Mouse (Mus musculus) adrenal gland, postnatal 0 days (tissue): ENCODE measurements around the gene Sel1l3. TPM values are rescaled to one million over a fixed set of nuclear protein-coding genes. Genes with fewer than 3 reads are reported as not detected.

ENCODE experiments used
- polyA plus RNA-seq: library from polyadenylated mRNA; unstranded; fragments of >200 nt; fragmentation: Nextera tagmentation; extraction: Ambion mirVana; gene quantifications from 2 replicates; pipeline ENCODE4 v1.2.1, GENCODE M21; 2015

The Sel1l3 gene
- 0.84 and 2.2 TPM in 2 replicates for polyA plus RNA-seq

DNA sequence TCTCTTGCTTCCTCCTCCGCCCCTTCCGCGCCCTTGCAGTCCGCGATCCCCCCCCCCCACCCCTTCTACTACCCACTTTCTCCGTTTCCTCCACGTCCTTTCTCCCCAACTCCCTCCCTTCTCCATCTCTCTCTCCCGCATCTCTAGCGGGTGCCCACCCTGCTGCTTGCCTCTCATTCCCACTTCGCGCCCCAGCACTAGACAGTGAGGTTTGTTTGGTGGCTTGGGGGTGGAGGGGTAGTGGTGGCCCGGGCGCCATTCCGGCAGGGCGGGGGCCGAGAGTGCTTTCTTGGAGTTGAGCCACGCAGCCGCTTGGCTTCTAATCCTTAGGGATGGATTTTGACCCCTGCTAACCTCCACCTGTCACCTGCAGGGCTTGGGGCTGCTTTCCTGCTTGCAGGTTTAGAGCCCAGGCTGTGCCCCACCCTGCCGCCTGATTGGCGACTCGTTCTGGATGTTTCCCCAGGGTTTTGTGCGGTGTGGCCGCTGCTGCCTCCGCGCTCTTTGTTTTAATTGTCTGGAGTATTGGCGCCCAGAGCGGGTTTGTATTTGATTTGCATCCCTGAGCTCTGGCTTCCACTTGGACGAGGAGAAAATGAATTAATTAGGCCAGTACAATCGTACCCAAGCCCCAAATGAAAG, at the start of gene Sel1l3:
Gene Sel1l3, minus strand, starts transcription at position 217 of the 642 bp plus-strand sequence.

Other genes with a start within 250 kb of the Sel1l3 start
- 0.77 and 0.92 TPM in 2 replicates for gene Slc34a2, start 175.8 kb downstream of the Sel1l3 start, polyA plus RNA-seq
- 145 and 252 TPM in 2 replicates for gene Smim20, start 53.2 kb upstream of the Sel1l3 start, polyA plus RNA-seq